Mouse (Mus musculus) adrenal gland, postnatal 36 days (tissue): ENCODE measurements around the gene Dnpep. TPM values are rescaled to one million over a fixed set of nuclear protein-coding genes. Genes with fewer than 3 reads are reported as not detected.

Experiments used
- DNase-seq, 2 experiments: peaks; one replicate each; pipeline ENCODE4 v3.0.0; 2021; ENCODE audit warnings: mixed read lengths in 1 of 2
- total RNA-seq, 2 experiments: library from RNA; stranded (reverse); gene quantifications; 2 replicates each; pipeline ENCODE4 v1.2.3; 2021

Dnpep gene
- total RNA-seq, 2 experiments from 2014 or later: 88.1 to 112 TPM

DNA sequence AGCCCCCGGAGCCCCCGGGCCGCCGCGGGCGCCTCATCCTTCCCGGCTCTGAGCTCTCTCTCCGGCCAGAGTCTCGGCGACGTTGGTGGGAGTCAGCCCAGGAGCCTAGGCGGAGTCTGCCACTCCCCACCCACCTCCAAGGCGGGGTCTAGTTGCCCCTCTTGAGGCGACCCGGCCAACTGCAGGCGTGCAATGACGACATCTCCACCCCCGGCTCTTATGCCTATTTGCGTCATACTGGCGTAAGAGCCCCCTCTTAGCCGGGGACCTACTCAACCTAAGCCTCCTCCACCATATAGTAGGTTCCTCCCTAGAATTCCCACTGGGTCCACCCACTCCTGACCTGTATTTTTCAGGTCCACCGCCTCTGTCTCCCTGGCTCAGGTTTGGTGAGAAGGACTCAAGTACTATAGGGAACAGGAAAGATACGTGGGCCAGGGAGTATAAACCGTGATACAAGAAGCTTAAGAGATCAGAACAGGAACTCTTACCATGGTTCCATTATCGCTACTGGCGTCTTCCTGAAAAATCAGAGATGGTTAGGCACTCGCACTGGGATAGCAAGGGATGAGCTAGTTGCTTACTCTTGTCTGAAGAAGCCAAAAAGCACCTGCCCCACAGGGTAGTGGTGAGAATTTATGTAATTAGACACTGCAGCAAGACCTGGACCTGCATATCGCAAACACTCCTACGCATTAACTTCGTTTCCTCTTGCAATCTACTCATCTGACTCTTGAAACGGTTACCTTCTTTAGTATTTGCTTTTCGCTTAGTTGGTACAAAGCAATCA is 53.5 kb downstream of the Dnpep start, which contains the start of gene Ptprn:
Gene Ptprn, minus strand, starts transcription at position 412 of the 790 bp plus-strand sequence.
- DNase-seq: no peak

DNA sequence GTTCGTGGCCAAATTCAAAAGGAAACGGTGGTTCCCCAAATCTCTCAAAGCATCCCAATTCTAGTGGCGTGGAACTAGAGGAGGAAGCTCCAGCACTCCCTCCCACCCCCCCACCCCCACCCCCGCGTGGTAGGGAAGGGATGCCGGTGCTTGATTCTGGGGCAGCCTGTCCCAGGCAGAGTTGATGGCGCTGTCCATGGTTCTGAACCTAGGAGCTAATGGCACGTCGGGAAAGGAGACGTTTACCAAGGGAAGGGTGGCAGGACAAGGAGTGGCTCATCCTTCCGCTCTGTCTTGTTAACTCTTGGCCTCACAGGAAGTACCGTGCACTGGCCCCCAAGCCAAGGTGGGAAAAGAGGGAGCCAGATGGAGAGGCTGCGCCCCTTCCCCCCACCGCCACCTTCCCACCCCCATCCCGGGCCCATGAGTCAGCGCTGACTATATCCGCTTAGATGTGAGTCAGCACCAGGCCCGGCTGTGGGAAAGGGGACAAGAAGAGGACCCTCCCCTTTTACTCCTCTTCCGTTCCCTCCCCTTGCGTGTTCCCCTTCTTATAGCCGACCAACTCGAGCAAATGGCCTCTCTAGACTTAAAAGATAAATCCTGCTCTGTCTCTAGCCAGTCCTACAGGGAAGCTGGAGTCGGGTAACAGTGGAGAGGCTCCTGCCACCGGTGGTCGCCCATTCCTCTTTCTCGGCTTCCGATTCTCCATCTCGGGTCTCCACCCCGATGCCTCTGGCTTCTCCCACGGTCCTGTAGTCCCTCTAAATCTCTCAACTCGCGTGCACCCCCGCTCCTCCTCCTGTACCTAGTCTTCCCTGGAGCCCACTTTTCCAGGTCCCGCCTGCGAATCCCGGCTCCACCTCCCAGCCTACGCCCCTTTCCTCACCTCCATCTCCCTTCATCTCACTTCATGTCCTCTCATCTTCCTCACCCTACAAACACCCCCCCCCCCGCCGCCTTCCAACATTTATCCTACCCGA is 54.5 kb downstream of the Dnpep start:
- DNase-seq: peak; percentile 81

DNA sequence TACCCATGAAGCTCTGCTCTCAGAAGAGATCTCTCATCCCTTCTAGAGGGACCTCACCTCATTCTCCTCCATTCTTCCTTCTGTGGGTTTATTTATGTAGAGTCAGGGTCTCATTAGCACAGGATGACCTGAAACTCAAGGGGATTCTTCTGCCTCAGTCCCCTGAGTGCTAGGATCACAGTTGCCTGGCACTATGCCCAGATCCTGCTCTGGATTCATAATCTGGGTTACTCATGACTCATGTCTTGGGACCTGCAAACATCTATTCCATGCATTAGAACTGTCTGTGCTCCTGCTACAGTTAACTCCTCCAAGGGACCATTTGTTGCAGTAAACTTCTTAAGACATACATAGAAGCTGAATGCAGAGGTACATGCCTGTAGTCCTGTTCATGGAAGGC is 56.5 kb downstream of the Dnpep start:
- DNase-seq: no peak

Other genes with a start within 250 kb of the Dnpep start
- 1 to 10 TPM; 7.1 to 7.9 TPM for gene Nhej1, start 192.8 kb downstream of the Dnpep start, total RNA-seq
- gene Slc23a3, start 184.1 kb downstream of the Dnpep start, total RNA-seq: under 1 TPM; 0.16 to 0.46 TPM
- 10 to 100 TPM; 38.0 TPM for gene Cnppd1, start 175.3 kb downstream of the Dnpep start, total RNA-seq
- 10 to 100 TPM; 81.4 to 95.7 TPM for gene Retreg2, start 175.2 kb downstream of the Dnpep start, total RNA-seq
- gene Zfand2b, start 149.3 kb downstream of the Dnpep start, total RNA-seq: 10 to 100 TPM; 30.2 to 35.1 TPM
- 10 to 100 TPM; 24.9 to 33.9 TPM for gene Abcb6, start 137.6 kb downstream of the Dnpep start, total RNA-seq
- gene Ankzf1, start 125.8 kb downstream of the Dnpep start, total RNA-seq: 10 to 100 TPM; 13.7 to 16.8 TPM
- 10 to 100 TPM; 38.0 to 43.7 TPM for gene Atg9a, start 125.8 kb downstream of the Dnpep start, total RNA-seq
- 10 to 100 TPM; 20.2 to 22.2 TPM for gene Glb1l, start 107.2 kb downstream of the Dnpep start, total RNA-seq
- gene Stk16, start 107.2 kb downstream of the Dnpep start, total RNA-seq: 100 to 1,000 TPM in 1 of 2 experiments, 10 to 100 TPM in 1; 94.9 to 125 TPM
- 10 to 100 TPM; 26.0 to 70.0 TPM for gene Tuba4a, start 98.1 kb downstream of the Dnpep start, total RNA-seq
- not detected for gene A630095N17Rik, start 85.9 kb downstream of the Dnpep start, total RNA-seq
- 100 to 1,000 TPM in 1 of 2 experiments, 10 to 100 TPM in 1; 67.9 to 138 TPM for gene Dnajb2, start 81.6 kb downstream of the Dnpep start, total RNA-seq
- 10 to 100 TPM; 38.2 to 54.2 TPM for gene Ptprn, start 53.5 kb downstream of the Dnpep start, total RNA-seq
- 100 to 1,000 TPM in 1 of 2 experiments, 10 to 100 TPM in 1; 90.7 to 118 TPM for gene Resp18, start 39.6 kb downstream of the Dnpep start, total RNA-seq
- 10 to 100 TPM; 18.6 to 19.5 TPM for gene Des, start 42.3 kb upstream of the Dnpep start, total RNA-seq
- gene Speg, start 57.3 kb upstream of the Dnpep start, total RNA-seq: 10 to 100 TPM in 1 of 2 experiments, 1 to 10 TPM in 1; 9.8 to 10.8 TPM
- 10 to 100 TPM; 58.7 to 72.1 TPM for gene Gmppa, start 117.9 kb upstream of the Dnpep start, total RNA-seq
- 1 to 10 TPM; 3.1 to 4.8 TPM for gene Asic4, start 132.4 kb upstream of the Dnpep start, total RNA-seq
- gene Chpf, start 161.3 kb upstream of the Dnpep start, total RNA-seq: 10 to 100 TPM; 55.3 to 63.1 TPM
- 1 to 10 TPM; 2.6 to 4.1 TPM for gene Tmem198, start 161.5 kb upstream of the Dnpep start, total RNA-seq
- 10 to 100 TPM; 59.8 to 67.4 TPM for gene Obsl1, start 188.5 kb upstream of the Dnpep start, total RNA-seq
- gene Inha, start 189.1 kb upstream of the Dnpep start, total RNA-seq: 10 to 100 TPM; 21.8 to 34.7 TPM
- 10 to 100 TPM; 16.6 to 20.6 TPM for gene Stk11ip, start 203.5 kb upstream of the Dnpep start, total RNA-seq
- gene Slc4a3, start 228.3 kb upstream of the Dnpep start, total RNA-seq: 100 to 1,000 TPM in 1 of 2 experiments, 10 to 100 TPM in 1; 99.2 to 120 TPM